ENCODE assay signal across 8 mouse cellular contexts in the genomic region with DNA sequence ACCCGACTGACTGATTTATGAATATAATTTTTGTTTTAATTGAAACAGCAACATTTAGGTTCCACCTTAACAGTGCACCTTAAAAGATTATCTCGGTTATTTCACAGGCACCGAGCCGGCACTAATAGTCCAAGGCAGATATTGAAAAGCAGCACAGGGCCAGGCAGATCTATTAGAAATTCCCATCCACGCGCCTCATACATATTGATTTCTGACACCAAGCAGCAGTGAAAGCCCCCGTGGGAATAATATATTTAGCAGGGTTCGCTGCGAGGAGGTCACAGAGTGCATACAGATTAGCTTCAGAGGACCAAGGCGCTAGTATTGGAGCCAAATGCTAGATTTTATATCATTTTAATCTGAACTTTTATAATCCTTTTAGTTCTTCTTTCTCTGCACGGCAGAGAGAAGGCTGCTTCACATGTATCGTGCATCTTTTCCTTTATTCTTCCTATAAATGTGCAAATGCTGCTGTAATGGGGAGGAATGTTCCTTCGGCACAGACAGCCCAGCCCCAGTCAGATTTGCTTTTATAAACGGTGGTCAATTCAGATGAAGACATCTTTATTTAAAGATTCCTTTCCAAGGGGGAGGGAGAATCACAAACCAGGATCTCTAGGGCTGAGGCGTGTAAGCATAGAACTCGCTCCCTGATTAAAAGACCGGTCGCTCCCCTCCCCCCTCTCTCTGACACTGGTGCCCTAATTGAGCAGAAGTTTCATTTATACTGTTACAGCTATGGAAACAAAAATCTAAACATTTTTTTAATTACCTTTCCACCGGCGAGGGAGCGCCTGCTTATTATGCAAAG.
A peak's percentile ranks its signal among the peaks of the same experiment; 100 is the strongest.
DNase-seq lines count a peak whose midpoint lies in the region; ATAC-seq and TF ChIP-seq lines count a peak whose summit lies in the region.

No protein-coding gene starts in this region.

- no peak overlapping the region for H3K9ac ChIP-seq in lung, embryonic 16.5 days (ENCODE audit: low read length)
- peak overlapping the region; percentile 37; the same call in 1 of the 2 replicates for H3K9ac ChIP-seq in heart, postnatal 0 days (replicated peaks; ENCODE audit: low read depth, low read length)
- no peak overlapping the region for H3K9ac ChIP-seq in limb, embryonic 14.5 days (ENCODE audit: low read depth, low read length, severe bottlenecking)

- ATAC-seq in lung, embryonic 16.5 days (ENCODE audit: low read depth) = no peak
- no peak for ATAC-seq in heart, postnatal 0 days (ENCODE audit: insufficient read depth, low read depth)
- no peak; the same call in 1 of the 2 replicates for ATAC-seq in limb, embryonic 14.5 days (ENCODE audit: low FRiP score, low read depth)

- peak overlapping the region; percentile 17 for H3K4me3 ChIP-seq in lung, embryonic 16.5 days (ENCODE audit: low read length)
- H3K4me3 ChIP-seq in heart, postnatal 0 days (ENCODE audit: low read depth, low read length) = peak overlapping the region; percentile 49
- H3K4me3 ChIP-seq in limb, embryonic 14.5 days (replicated peaks; ENCODE audit: low read length) = peak overlapping the region; percentile 21

- DNase-seq in lung, postnatal 14 days = no peak
- peak; percentile 32 for DNase-seq in embryo, embryonic 11.5 days (ENCODE audit: low read depth, low spot score)
- DNase-seq in heart, postnatal 0 days (ENCODE audit: low spot score) = no peak
- no peak for DNase-seq in limb, embryonic 14.5 days (ENCODE audit: low spot score)
- DNase-seq in urinary bladder, postnatal 10 days (ENCODE audit: low spot score) = no peak
- no peak for DNase-seq in natural killer cell, adult 2 months (ENCODE audit: low spot score in 2 of 2)
- no peak for DNase-seq in lung, postnatal 10 days

- peak overlapping the region; percentile 48 for H3K4me2 ChIP-seq in lung, embryonic 16.5 days (ENCODE audit: low read depth, low read length)
- H3K4me2 ChIP-seq in heart, postnatal 0 days (ENCODE audit: low read depth, low read length) = peak overlapping the region; percentile 60
- peak overlapping the region; percentile 36 for H3K4me2 ChIP-seq in limb, embryonic 14.5 days (replicated peaks; ENCODE audit: low read depth, low read length, severe bottlenecking)

- WGBS in lung, embryonic 16.5 days = 29% methylated on average over 21 of the region's 21 CpGs
- 20% methylated on average over 21 of the region's 21 CpGs for WGBS in heart, postnatal 0 days
- 19% methylated on average over 21 of the region's 21 CpGs for WGBS in limb, embryonic 14.5 days

- peaks cover 7% of the 10 kb centered on the region; the same call in 1 of the 2 replicates for H3K4me1 ChIP-seq in lung, embryonic 16.5 days (replicated peaks; ENCODE audit: control insufficient read depth, insufficient read depth, low read length)
- H3K4me1 ChIP-seq in heart, postnatal 0 days (ENCODE audit: control insufficient read depth, insufficient read depth) = no peaks in the 10 kb centered on the region
- H3K4me1 ChIP-seq in limb, embryonic 14.5 days (ENCODE audit: control insufficient read depth, insufficient read depth, low read length) = peaks cover 25% of the 10 kb centered on the region

- H3K27me3 ChIP-seq in lung, embryonic 16.5 days (ENCODE audit: control insufficient read depth, insufficient read depth, low read depth, low read length) = no peaks in the 10 kb centered on the region
- no peaks in the 10 kb centered on the region for H3K27me3 ChIP-seq in heart, postnatal 0 days (ENCODE audit: control insufficient read depth, insufficient read depth, low read length)
- H3K27me3 ChIP-seq in limb, embryonic 14.5 days (ENCODE audit: control insufficient read depth, insufficient read depth, low read length) = no peaks in the 10 kb centered on the region

- no peak overlapping the region for H3K27ac ChIP-seq in lung, embryonic 16.5 days (ENCODE audit: low read length)
- no peak overlapping the region for H3K27ac ChIP-seq in heart, postnatal 0 days (ENCODE audit: low read depth)
- no peak overlapping the region for H3K27ac ChIP-seq in limb, embryonic 14.5 days (replicated peaks; ENCODE audit: low read depth, low read length)

- no peak for TF ChIP-seq POLR2A in limb, embryonic 14.5 days (IDR thresholded peaks at IDR 0.05; ENCODE audit: borderline replicate concordance, extremely low read depth, insufficient read depth, insufficient read length)

- TF ChIP-seq CTCF in heart, postnatal 0 days (IDR thresholded peaks at IDR 0.05; ENCODE audit: low read depth) = no peak

- H3K9me3 ChIP-seq in lung, embryonic 16.5 days (ENCODE audit: control insufficient read depth, low read length) = no peaks in the 10 kb centered on the region
- no peaks in the 10 kb centered on the region for H3K9me3 ChIP-seq in heart, postnatal 0 days (replicated peaks; ENCODE audit: control insufficient read depth, low read length)
- H3K9me3 ChIP-seq in limb, embryonic 14.5 days (ENCODE audit: control insufficient read depth, low read length) = no peaks in the 10 kb centered on the region

- no peak for TF ChIP-seq EP300 in heart, postnatal 0 days (IDR thresholded peaks at IDR 0.05; ENCODE audit: low read depth)

- no peaks in the 10 kb centered on the region for H3K36me3 ChIP-seq in lung, embryonic 16.5 days (ENCODE audit: control insufficient read depth, insufficient read depth, low read length)
- no peaks in the 10 kb centered on the region for H3K36me3 ChIP-seq in heart, postnatal 0 days (replicated peaks; ENCODE audit: control insufficient read depth, insufficient read depth, low read length)
- H3K36me3 ChIP-seq in limb, embryonic 14.5 days (ENCODE audit: control insufficient read depth, insufficient read depth, low read length) = no peaks in the 10 kb centered on the region
